Mouse (Mus musculus) heart, embryonic 12.5 days (tissue): Measurements from ENCODE around the gene Rab33b. TPM values are rescaled to one million over a fixed set of nuclear protein-coding genes. Genes with fewer than 3 reads are reported as not detected.

ENCODE experiments used
- ATAC-seq: fragments of 200-750 bp; cut with Nextera tagmentation; 2 replicates; pipeline ENCODE4 v1.8.0; 2017; ENCODE audit warnings: moderate TSS enrichment, moderate library complexity; ENCODE audit not compliant: insufficient number of reproducible peaks, low FRiP score
- H3K27ac ChIP-seq: fragments of 300-500 bp; sonication (generic); 2 replicates; pipeline ENCODE4 v1.5.1; 2016; ENCODE audit warnings: mild to moderate bottlenecking, moderate library complexity; ENCODE audit not compliant: poor library complexity, severe bottlenecking
- H3K27me3 ChIP-seq: fragments of 300-500 bp; sonication (generic); replicated peaks from 2 replicates; pipeline ENCODE4 v1.6.1; 2016; ENCODE audit warnings: mild to moderate bottlenecking, moderate library complexity
- H3K36me3 ChIP-seq: fragments of 300-500 bp; sonication (generic); 2 replicates; pipeline ENCODE4 v1.6.1; 2016; ENCODE audit warnings: mild to moderate bottlenecking, moderate library complexity
- H3K4me1 ChIP-seq: fragments of 300-500 bp; sonication (generic); replicated peaks from 2 replicates; pipeline ENCODE4 v1.6.1; 2016; ENCODE audit warnings: mild to moderate bottlenecking
- H3K4me2 ChIP-seq: fragments of 300-500 bp; sonication (generic); 2 replicates; pipeline ENCODE4 v1.6.1; 2016; ENCODE audit warnings: mild to moderate bottlenecking, moderate library complexity
- H3K4me3 ChIP-seq: fragments of 300-500 bp; sonication (generic); 2 replicates; pipeline ENCODE4 v1.5.1; 2016; ENCODE audit warnings: mild to moderate bottlenecking
- H3K9ac ChIP-seq: fragments of 300-500 bp; sonication (generic); 2 replicates; pipeline ENCODE4 v1.6.1; 2016; ENCODE audit warnings: mild to moderate bottlenecking, moderate library complexity
- H3K9me3 ChIP-seq: fragments of 300-500 bp; sonication (generic); replicated peaks from 2 replicates; pipeline ENCODE4 v1.6.1; 2016; ENCODE audit warnings: mild to moderate bottlenecking, moderate library complexity
- WGBS: fragments of 180-500 bp; shearing (Covaris S2); methylation state at CpG from one replicate; pipeline ENCODE4 v1.1.7; 2016; 5-methylcytosine and 5-hydroxymethylcytosine counted together
- polyA plus RNA-seq: library from polyadenylated mRNA; unstranded; fragments of >200 nt; fragmentation: Nextera tagmentation; extraction: Ambion mirVana; gene quantifications from 2 replicates; pipeline ENCODE4 v1.2.1, GENCODE M21; 2016

Gene Rab33b
- polyA plus RNA-seq, 1 experiment from 2014 or later: 16.7 TPM

- Histone ChIP-seq H3K36me3 (peaks cover 3% of the 10 kb centered on the region; the same call in 1 of the 2 replicates), H3K27me3 (no peaks in the 10 kb centered on the region), H3K9ac (no peak overlapping the region), H3K4me2 (no peak overlapping the region), H3K4me1 (no peaks in the 10 kb centered on the region), H3K27ac (no peak overlapping the region), H3K4me3 (no peak overlapping the region), H3K9me3 (no peaks in the 10 kb centered on the region)
- no peak for ATAC-seq
- WGBS: 89% methylated on average over 5 of the region's 5 CpGs
Observed at GRCm38 (mm10) chr3:51511983-51512382, 28.3 kb downstream of the Rab33b start.

- Histone ChIP-seq H3K36me3 (peaks cover 40% of the 10 kb centered on the region), H3K4me1 (peaks cover 6% of the 10 kb centered on the region; the same call in 1 of the 2 replicates), H3K4me2 (no peak overlapping the region), H3K9ac (no peak overlapping the region), H3K27ac (no peak overlapping the region), H3K9me3 (no peaks in the 10 kb centered on the region), H3K4me3 (no peak overlapping the region), H3K27me3 (no peaks in the 10 kb centered on the region)
- ATAC-seq: no peak
- WGBS: 87% methylated on average over 4 of the region's 4 CpGs
Observed at GRCm38 (mm10) chr3:51517467-51517866, 33.7 kb downstream of the Rab33b start.

- H3K4me1 ChIP-seq: peaks cover 6% of the 10 kb centered on the region; the same call in 1 of the 2 replicates
- H3K4me3 ChIP-seq: no peak overlapping the region
- WGBS: 75% methylated on average over 12 of the region's 12 CpGs
- H3K4me2 ChIP-seq: no peak overlapping the region
- peaks cover 46% of the 10 kb centered on the region for H3K36me3 ChIP-seq
- H3K27me3 ChIP-seq: no peaks in the 10 kb centered on the region
- ATAC-seq: peak; percentile 57; the same call in 1 of the 2 replicates
- H3K9ac ChIP-seq: no peak overlapping the region; the same call in 1 of the 2 replicates
- H3K9me3 ChIP-seq: no peaks in the 10 kb centered on the region
- no peak overlapping the region; the same call in 1 of the 2 replicates for H3K27ac ChIP-seq
Observed at GRCm38 (mm10) chr3:51517878-51518762, 34.4 kb downstream of the Rab33b start.

- Histone ChIP-seq H3K4me3 (no peak overlapping the region), H3K9ac (no peak overlapping the region; the same call in 1 of the 2 replicates), H3K4me1 (peaks cover 6% of the 10 kb centered on the region; the same call in 1 of the 2 replicates), H3K27ac (no peak overlapping the region; the same call in 1 of the 2 replicates), H3K36me3 (peaks cover 53% of the 10 kb centered on the region), H3K4me2 (no peak overlapping the region), H3K9me3 (no peaks in the 10 kb centered on the region), H3K27me3 (no peaks in the 10 kb centered on the region)
- peak; percentile 5; the same call in 1 of the 2 replicates for ATAC-seq
- WGBS: 49% methylated on average over 8 of the region's 8 CpGs
Observed at GRCm38 (mm10) chr3:51518763-51519121, 35.0 kb downstream of the Rab33b start.

- no peak overlapping the region for H3K4me3 ChIP-seq
- H3K36me3 ChIP-seq: peaks cover 74% of the 10 kb centered on the region
- no peak overlapping the region for H3K27ac ChIP-seq
- H3K4me1 ChIP-seq: peaks cover 6% of the 10 kb centered on the region; the same call in 1 of the 2 replicates
- no peak overlapping the region for H3K4me2 ChIP-seq
- no peaks in the 10 kb centered on the region for H3K9me3 ChIP-seq
- 88% methylated on average over 14 of the region's 14 CpGs for WGBS
- H3K9ac ChIP-seq: no peak overlapping the region
- no peaks in the 10 kb centered on the region for H3K27me3 ChIP-seq
- no peak for ATAC-seq
Observed at GRCm38 (mm10) chr3:51521262-51521661, 37.5 kb downstream of the Rab33b start.

GRCm38 (mm10) chr3:51525186-51525785 is 41.6 kb downstream of the Rab33b start:
- Histone ChIP-seq H3K27ac (no peak overlapping the region), H3K9ac (no peak overlapping the region), H3K9me3 (no peaks in the 10 kb centered on the region), H3K4me3 (no peak overlapping the region), H3K4me2 (no peak overlapping the region), H3K36me3 (peaks cover 97% of the 10 kb centered on the region), H3K27me3 (no peaks in the 10 kb centered on the region), H3K4me1 (no peaks in the 10 kb centered on the region)
- ATAC-seq: no peak
- WGBS: 88% methylated on average over 16 of the region's 16 CpGs

GRCm38 (mm10) chr3:51526891-51527290 is 43.2 kb downstream of the Rab33b start:
- peaks cover 97% of the 10 kb centered on the region for H3K36me3 ChIP-seq
- no peaks in the 10 kb centered on the region for H3K4me1 ChIP-seq
- H3K9ac ChIP-seq: no peak overlapping the region
- H3K4me2 ChIP-seq: no peak overlapping the region
- H3K9me3 ChIP-seq: no peaks in the 10 kb centered on the region
- 90% methylated on average over 13 of the region's 13 CpGs for WGBS
- no peak overlapping the region for H3K4me3 ChIP-seq
- no peak overlapping the region for H3K27ac ChIP-seq
- no peak for ATAC-seq
- no peaks in the 10 kb centered on the region for H3K27me3 ChIP-seq

- no peak overlapping the region for H3K9ac ChIP-seq
- no peak overlapping the region for H3K27ac ChIP-seq
- H3K4me1 ChIP-seq: no peaks in the 10 kb centered on the region
- WGBS: 86% methylated on average over 13 of the region's 13 CpGs
- peaks cover 94% of the 10 kb centered on the region for H3K36me3 ChIP-seq
- H3K4me3 ChIP-seq: no peak overlapping the region
- H3K9me3 ChIP-seq: no peaks in the 10 kb centered on the region
- no peaks in the 10 kb centered on the region for H3K27me3 ChIP-seq
- no peak overlapping the region for H3K4me2 ChIP-seq
- ATAC-seq: no peak
Observed at GRCm38 (mm10) chr3:51531473-51532281, 48.0 kb downstream of the Rab33b start.

- H3K36me3 ChIP-seq: peaks cover 89% of the 10 kb centered on the region
- 87% methylated on average over 5 of the region's 5 CpGs for WGBS
- ATAC-seq: no peak
- no peak overlapping the region for H3K4me2 ChIP-seq
- no peak overlapping the region for H3K9ac ChIP-seq
- H3K27ac ChIP-seq: no peak overlapping the region
- no peaks in the 10 kb centered on the region for H3K9me3 ChIP-seq
- no peak overlapping the region for H3K4me3 ChIP-seq
- no peaks in the 10 kb centered on the region for H3K27me3 ChIP-seq
- no peaks in the 10 kb centered on the region for H3K4me1 ChIP-seq
Observed at GRCm38 (mm10) chr3:51532282-51532620, 48.5 kb downstream of the Rab33b start.

- no peak overlapping the region for H3K27ac ChIP-seq
- no peak overlapping the region for H3K4me2 ChIP-seq
- H3K4me1 ChIP-seq: no peaks in the 10 kb centered on the region
- ATAC-seq: no peak
- peaks cover 87% of the 10 kb centered on the region for H3K36me3 ChIP-seq
- no peak overlapping the region for H3K4me3 ChIP-seq
- no peaks in the 10 kb centered on the region for H3K27me3 ChIP-seq
- 87% methylated on average over 5 of the region's 5 CpGs for WGBS
- H3K9me3 ChIP-seq: no peaks in the 10 kb centered on the region
- no peak overlapping the region for H3K9ac ChIP-seq
Observed at GRCm38 (mm10) chr3:51533573-51533972, 49.9 kb downstream of the Rab33b start.

- Histone ChIP-seq H3K9ac (no peak overlapping the region), H3K9me3 (no peaks in the 10 kb centered on the region), H3K36me3 (peaks cover 87% of the 10 kb centered on the region), H3K27ac (no peak overlapping the region), H3K4me2 (no peak overlapping the region), H3K27me3 (no peaks in the 10 kb centered on the region), H3K4me1 (no peaks in the 10 kb centered on the region), H3K4me3 (no peak overlapping the region)
- no peak for ATAC-seq
- 76% methylated on average over 9 of the region's 9 CpGs for WGBS
Observed at GRCm38 (mm10) chr3:51534013-51534412, 50.3 kb downstream of the Rab33b start.
